Mouse (Mus musculus) fibroblast of lung, adult 2 months (primary cell): Measurements from ENCODE around the gene Pkp3.

Source experiments
- DNase-seq: peaks from one replicate; pipeline ENCODE4 v3.0.0-alpha.2; 2011; ENCODE audit warnings: low read depth

The Pkp3 gene

GRCm38 (mm10) chr7:141057541-141057940 is 20.5 kb upstream of the Pkp3 start:
- no peak for DNase-seq

DNA sequence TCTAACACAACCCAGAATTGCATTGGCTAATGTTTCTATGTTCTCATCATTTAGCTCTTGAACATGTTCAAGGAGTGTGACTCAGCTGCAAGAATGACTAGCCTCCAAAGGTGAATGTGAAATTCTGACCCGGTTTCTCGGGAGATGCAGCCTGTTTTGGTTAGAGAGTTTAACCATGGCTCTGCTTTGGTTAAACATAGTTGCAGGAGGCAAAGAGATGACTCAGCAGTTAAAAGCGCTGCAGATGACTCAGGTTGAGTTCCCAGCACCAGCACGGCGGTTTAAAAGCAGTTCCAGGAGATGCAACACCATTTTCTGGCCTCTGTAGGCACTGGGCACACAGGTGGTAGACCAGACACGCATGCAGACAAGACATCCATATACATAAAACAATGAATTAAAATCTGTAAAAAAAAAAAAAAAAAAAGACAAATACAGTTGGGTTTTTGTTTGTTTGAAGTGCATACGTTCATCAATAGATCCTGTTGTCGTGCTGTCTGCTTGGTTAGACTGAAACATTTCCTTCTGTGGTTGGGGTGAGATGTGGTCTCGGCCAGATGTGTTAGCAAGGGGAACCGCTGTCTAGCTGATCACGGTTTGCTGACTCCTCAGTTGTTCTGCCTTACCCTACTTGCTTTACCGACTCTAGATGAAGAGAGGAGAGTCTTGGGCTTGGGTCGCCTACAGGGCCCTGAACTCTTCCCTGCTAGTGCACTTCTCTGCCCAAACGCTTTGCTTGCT is 19.2 kb upstream of the Pkp3 start:
- no peak for DNase-seq

DNA sequence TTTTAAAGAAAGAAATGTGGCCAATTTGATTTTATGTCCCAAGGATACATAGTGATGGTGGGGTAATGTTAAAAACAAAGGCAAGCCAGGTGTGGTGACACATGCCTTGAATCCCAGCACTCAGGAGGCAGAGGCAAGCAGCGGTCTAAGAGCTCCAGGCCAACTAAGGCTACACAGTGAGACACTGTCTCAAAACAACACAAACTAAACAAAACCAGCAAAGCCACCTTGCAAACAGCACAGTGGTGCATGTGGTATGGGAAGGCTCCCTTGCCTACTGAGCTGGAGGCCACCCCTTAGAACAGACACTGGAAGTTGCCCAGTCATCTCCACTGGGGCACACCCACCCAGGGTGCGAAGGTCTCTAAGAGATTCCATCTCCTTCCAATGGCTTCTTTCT is 18.1 kb upstream of the Pkp3 start:
- no peak for DNase-seq

GRCm38 (mm10) chr7:141060426-141061242 is 17.4 kb upstream of the Pkp3 start, which contains the start of gene B4galnt4:
Gene B4galnt4 (plus strand): TSS chr7:141061104.
- no peak for DNase-seq

GRCm38 (mm10) chr7:141061269-141061692 is 16.7 kb upstream of the Pkp3 start:
- DNase-seq, result no peak

DNA sequence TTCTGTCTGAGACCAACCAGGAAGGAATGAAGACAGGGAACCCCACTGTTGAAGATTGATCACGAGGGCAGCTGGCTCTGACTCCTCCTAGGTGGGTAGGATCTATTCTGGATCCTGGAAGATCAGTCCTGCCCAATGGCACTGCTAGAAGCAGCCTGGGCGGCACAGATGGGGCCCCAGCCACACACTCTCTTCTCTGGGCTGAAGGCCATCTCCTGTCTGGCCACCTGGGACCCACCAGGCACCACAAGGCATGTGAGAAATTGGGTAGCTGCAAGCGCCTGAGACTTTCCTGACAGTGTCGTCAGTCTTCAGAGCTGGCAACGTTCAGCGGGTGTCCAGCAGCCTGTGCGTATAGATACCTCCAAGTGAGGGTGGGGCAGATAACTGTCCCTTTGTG is 15.5 kb upstream of the Pkp3 start:
- DNase-seq, result no peak

DNA sequence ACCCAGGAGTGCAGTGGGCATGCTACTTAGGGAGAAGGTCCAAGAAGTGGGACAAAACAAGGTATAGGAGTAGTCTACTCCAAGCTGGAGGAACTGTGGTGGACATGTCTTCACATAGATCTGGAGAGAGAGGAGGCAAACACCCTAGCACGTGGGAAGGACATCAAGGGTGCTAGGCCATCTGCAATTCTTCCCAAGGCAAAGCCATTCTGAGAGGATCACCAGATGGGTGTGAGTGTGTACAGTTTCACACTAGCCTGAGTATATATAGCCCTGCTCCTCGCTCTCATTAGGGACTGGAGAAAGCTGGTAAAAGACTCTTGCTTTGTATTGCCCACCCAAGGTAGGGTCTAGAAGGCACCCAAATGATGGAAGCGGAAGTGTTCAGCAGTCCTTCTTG is 14.7 kb upstream of the Pkp3 start:
- DNase-seq, result no peak

DNA sequence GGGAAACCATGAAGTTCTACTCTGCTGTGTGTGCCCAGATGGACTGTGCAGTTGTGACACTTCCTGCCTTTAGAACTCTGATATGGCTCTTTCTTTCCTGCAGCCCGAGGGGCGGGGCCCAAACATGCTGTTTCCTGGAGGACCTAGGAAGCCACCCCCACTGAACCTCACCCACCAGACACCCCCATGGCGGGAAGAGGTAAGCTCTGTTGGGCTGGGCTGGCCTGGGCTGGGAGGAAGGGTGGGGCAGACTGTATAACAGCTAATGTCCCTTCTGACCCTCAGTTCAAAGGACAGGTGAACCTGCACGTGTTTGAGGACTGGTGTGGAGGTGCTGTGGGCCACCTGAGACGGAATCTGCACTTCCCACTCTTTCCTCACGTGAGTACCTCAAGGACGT is 13.8 kb upstream of the Pkp3 start:
- no peak for DNase-seq

- no peak for DNase-seq
Measured at GRCm38 (mm10) chr7:141064576-141064975, 13.4 kb upstream of the Pkp3 start.

- DNase-seq, result no peak
Measured at GRCm38 (mm10) chr7:141068351-141068750, 9.7 kb upstream of the Pkp3 start.

GRCm38 (mm10) chr7:141070058-141070862 is 7.8 kb upstream of the Pkp3 start:
- peak; percentile 34 for DNase-seq

GRCm38 (mm10) chr7:141072017-141072745 is 5.8 kb upstream of the Pkp3 start:
- DNase-seq, result no peak

DNA sequence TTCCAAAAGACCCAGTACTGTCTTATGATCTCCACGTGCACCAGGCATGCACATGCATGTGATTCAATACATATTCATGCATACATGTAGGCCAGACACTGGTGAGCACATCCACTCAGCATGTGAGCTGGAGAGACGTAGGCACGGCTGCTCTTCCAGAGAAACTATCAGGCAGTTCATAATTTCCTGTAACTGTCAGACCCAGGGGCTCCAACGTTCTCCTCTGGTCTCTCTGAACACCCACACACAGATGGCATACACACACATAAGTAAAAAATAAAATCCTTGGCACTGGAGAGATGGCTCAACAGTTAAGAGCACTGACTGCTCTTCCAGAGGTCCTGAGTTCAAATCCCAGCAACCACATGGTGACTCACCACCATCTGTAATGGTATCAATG is 4.2 kb upstream of the Pkp3 start:
- no peak for DNase-seq

- DNase-seq, result no peak
Measured at GRCm38 (mm10) chr7:141078876-141079275, 858 bp downstream of the Pkp3 start.

GRCm38 (mm10) chr7:141079481-141080449 is 1.7 kb downstream of the Pkp3 start:
- no peak for DNase-seq

GRCm38 (mm10) chr7:141087894-141088293 is 9.9 kb downstream of the Pkp3 start:
- DNase-seq, result no peak

GRCm38 (mm10) chr7:141088473-141088872 is 10.5 kb downstream of the Pkp3 start:
- DNase-seq, result no peak

DNA sequence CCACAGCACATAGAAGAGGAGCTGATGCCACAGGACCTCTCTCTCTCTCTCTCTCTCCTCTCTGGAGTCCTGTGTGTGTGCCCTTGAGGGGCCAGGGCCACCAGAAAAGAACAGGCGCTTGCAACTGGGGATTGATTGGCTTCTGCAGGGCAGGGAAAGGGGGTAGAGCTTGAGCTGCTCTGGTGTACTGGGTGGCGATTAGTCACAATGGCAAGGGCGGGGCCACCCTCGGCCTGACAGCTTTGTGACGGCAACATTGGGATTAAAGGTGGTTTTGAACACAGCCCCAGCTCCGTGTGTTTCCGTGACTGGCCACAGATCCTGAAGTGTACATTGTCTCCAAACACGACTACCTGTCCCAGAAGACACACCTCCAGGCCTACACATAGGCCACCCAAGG is 12.2 kb downstream of the Pkp3 start:
- no peak for DNase-seq

- peak; percentile 16 for DNase-seq
Measured at GRCm38 (mm10) chr7:141092051-141092735, 14.2 kb downstream of the Pkp3 start.

DNA sequence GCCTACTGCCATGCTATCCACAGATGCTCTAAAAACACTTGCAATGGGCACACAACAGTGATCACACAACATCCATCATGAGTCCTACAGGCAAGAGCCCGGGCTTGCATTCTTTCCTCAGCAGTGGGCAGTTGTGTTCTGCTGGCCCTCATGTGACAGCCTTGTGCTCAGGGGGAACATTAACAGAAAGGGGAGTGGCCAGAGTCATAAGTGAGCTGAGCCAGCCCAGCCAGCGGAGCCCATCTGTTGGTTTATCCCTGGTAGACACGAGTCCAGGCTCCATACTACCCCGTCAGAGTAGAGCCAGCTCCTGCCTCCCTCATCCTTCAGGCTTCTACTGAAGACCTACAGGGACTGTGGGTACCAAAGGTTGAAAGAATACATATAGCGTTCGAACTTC is 15.9 kb downstream of the Pkp3 start:
- no peak for DNase-seq
